Mouse (Mus musculus) midbrain, postnatal 0 days (tissue): Measurements from ENCODE around the gene Tns3. TPM values are rescaled to one million over a fixed set of nuclear protein-coding genes. Genes with fewer than 3 reads are reported as not detected.
A peak's percentile ranks its signal among the peaks of the same experiment; 100 is the strongest.

ENCODE experiments used
- ATAC-seq: fragments of 200-750 bp; cut with Nextera tagmentation; 2 replicates; pipeline ENCODE4 v1.8.0; 2017; ENCODE audit warnings: moderate number of reproducible peaks, mild to moderate bottlenecking, moderate TSS enrichment, moderate library complexity; ENCODE audit not compliant: low FRiP score
- DNase-seq: peaks from one replicate; pipeline ENCODE4 v3.0.0-alpha.2; 2015; ENCODE audit warnings: low spot score
- H3K27ac ChIP-seq: fragments of 300-500 bp; sonication (generic); 2 replicates; pipeline ENCODE4 v1.5.1; 2014; ENCODE audit warnings: low read depth, mild to moderate bottlenecking, low read length, mixed read lengths
- H3K27me3 ChIP-seq: fragments of 300-500 bp; sonication (generic); 2 replicates; pipeline ENCODE4 v1.6.1; 2014; ENCODE audit warnings: low read length, control low read depth, mixed read lengths; ENCODE audit not compliant: insufficient read depth
- H3K36me3 ChIP-seq: fragments of 300-500 bp; sonication (generic); 2 replicates; pipeline ENCODE4 v1.6.1; 2014; ENCODE audit warnings: low read length, control low read depth, mixed read lengths; ENCODE audit not compliant: insufficient read depth
- H3K4me1 ChIP-seq: fragments of 300-500 bp; sonication (generic); 2 replicates; pipeline ENCODE4 v1.6.1; 2014; ENCODE audit warnings: mild to moderate bottlenecking, control low read depth, antibody characterized with exemption, low read length, mixed read lengths; ENCODE audit not compliant: insufficient read depth
- H3K4me2 ChIP-seq: fragments of 300-500 bp; sonication (generic); 2 replicates; pipeline ENCODE4 v1.6.1; 2014; ENCODE audit warnings: low read depth, mild to moderate bottlenecking, low read length, mixed read lengths; ENCODE audit not compliant: poor library complexity, severe bottlenecking
- H3K4me3 ChIP-seq: fragments of 300-500 bp; sonication (generic); 2 replicates; pipeline ENCODE4 v1.5.1; 2014; ENCODE audit warnings: low read depth, mild to moderate bottlenecking, low read length, moderate library complexity
- H3K9ac ChIP-seq: fragments of 300-500 bp; sonication (generic); replicated peaks from 2 replicates; pipeline ENCODE4 v1.6.1; 2014; ENCODE audit warnings: mild to moderate bottlenecking, low read length, moderate library complexity, mixed read lengths; ENCODE audit not compliant: poor library complexity, severe bottlenecking
- H3K9me3 ChIP-seq: fragments of 300-500 bp; sonication (generic); 2 replicates; pipeline ENCODE4 v1.6.1; 2016; ENCODE audit warnings: low read length, control low read depth
- CTCF ChIP-seq: IDR thresholded peaks from 2 replicates; pipeline ENCODE4 v1.5.1; 2016; ENCODE audit warnings: antibody characterized with exemption, mild to moderate bottlenecking
- WGBS: fragments of 180-500 bp; shearing (Covaris S2); extraction: QIAGEN DNeasy Blood & Tissue Kit; methylation state at CpG from one replicate; pipeline ENCODE4 v1.1.7; 2014; 5-methylcytosine and 5-hydroxymethylcytosine counted together
- polyA plus RNA-seq: library from polyadenylated mRNA; unstranded; fragments of >200 nt; fragmentation: Nextera tagmentation; extraction: Ambion mirVana; gene quantifications from 2 replicates; pipeline ENCODE4 v1.2.1, GENCODE M21; 2015
- total RNA-seq: library from RNA; depleted of rRNA; stranded (reverse); fragments of >200 nt; gene quantifications from 2 replicates; pipeline ENCODE4 v1.2.3, GENCODE M21; 2014

Tns3 gene
- total and polyA plus RNA-seq, 2 experiments from 2014 or later, result 4.9 to 38.7 TPM

DNA sequence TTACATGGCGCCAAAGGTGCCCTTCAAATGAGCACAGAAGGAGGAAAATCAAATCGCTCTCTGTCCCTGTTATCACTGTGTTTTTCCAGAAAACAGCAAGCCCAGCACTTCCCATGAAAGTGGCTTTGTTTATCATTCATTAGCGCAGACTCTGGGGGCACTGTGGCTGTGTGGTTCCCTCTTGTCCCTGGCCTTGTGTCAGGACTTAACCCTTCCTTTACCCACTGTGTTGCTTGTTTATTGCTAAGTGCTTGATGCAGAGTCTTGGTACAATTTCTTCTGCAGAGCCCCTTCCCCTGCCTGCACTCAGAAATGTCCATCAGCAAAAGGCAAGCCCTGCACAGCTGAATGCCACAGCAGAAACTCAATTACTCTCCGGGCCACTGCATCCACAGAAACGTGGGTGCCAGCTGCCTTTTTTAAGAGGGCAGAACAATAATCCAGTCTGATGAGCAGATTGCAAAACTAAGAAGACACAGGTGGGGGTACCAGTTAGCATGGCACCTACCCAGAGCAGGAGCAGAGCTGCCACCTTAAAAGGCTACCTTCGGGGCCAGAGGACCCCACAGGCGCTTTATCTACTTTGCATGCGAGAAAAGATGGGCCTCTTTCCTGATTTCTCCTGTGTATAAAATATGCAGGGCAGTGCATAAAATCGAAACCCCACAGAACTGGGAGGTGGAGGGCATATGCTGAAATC, 207.6 kb downstream of the Tns3 start:
- Histone ChIP-seq H3K9me3 (no peaks in the 10 kb centered on the region), H3K4me3 (no peak overlapping the region), H3K4me2 (no peak overlapping the region), H3K27me3 (no peaks in the 10 kb centered on the region), H3K36me3 (no peaks in the 10 kb centered on the region), H3K4me1 (peaks cover 14% of the 10 kb centered on the region), H3K27ac (peak overlapping the region; percentile 63), H3K9ac (no peak overlapping the region)
- TF ChIP-seq CTCF, result peak; percentile 19
- DNase-seq (peak; percentile 69), ATAC-seq (peak; percentile 46; the same call in 1 of the 2 replicates)
- WGBS, result 44% methylated on average over 9 of the region's 9 CpGs

DNA sequence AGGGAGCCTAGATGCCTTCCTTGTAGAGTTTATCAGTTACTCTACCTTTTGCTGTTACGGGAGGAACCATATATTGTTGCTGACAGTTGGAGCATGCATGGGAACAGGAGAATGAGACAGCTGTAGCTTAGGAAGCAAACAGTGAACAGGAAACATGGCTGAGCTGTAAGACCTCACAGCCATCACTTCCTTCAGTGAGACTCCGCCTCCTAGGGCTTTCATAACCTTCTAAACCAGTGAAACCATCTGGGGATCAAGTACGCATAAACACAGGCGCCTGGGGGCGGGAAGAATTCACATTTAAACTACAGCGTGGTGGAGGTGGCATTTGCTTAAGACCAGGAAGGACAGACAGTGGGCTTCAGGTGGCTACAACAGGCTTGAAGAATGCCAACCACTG, 208.7 kb downstream of the Tns3 start:
- TF ChIP-seq CTCF, result no peak
- Histone ChIP-seq H3K27ac (no peak overlapping the region), H3K4me3 (no peak overlapping the region), H3K9ac (no peak overlapping the region), H3K36me3 (no peaks in the 10 kb centered on the region), H3K27me3 (no peaks in the 10 kb centered on the region), H3K9me3 (no peaks in the 10 kb centered on the region), H3K4me2 (no peak overlapping the region), H3K4me1 (peaks cover 14% of the 10 kb centered on the region)
- DNase-seq (no peak), ATAC-seq (no peak)
- WGBS, result 85% methylated on average over 6 of the region's 6 CpGs

DNA sequence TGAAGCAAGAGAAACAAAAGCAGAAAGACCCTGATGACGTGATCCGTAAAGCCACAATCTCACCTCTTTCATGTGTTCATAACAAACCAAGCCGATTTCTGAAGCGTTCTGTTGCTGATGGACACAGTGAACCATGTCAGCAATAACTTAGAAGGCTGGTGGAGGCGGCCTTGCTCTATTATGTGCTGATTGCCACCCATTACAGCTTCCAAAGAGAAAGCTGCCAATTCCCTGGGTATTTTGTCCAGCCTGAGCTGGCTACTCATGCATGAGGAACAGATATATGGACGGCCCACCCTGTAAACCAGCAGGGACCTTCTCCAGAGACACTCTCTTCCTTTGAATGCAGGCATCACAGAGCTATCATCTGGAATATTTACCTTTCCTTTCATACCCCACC, 211.1 kb downstream of the Tns3 start:
- Histone ChIP-seq H3K4me1 (peaks cover 14% of the 10 kb centered on the region), H3K27me3 (no peaks in the 10 kb centered on the region), H3K9ac (no peak overlapping the region), H3K27ac (no peak overlapping the region), H3K4me3 (no peak overlapping the region), H3K4me2 (no peak overlapping the region), H3K36me3 (no peaks in the 10 kb centered on the region), H3K9me3 (no peaks in the 10 kb centered on the region)
- TF ChIP-seq CTCF, result no peak
- DNase-seq (no peak), ATAC-seq (0 out of 2 replicates have a peak, but pooled peaks have one; percentile 15)
- WGBS, result 65% methylated on average over 6 of the region's 6 CpGs

DNA sequence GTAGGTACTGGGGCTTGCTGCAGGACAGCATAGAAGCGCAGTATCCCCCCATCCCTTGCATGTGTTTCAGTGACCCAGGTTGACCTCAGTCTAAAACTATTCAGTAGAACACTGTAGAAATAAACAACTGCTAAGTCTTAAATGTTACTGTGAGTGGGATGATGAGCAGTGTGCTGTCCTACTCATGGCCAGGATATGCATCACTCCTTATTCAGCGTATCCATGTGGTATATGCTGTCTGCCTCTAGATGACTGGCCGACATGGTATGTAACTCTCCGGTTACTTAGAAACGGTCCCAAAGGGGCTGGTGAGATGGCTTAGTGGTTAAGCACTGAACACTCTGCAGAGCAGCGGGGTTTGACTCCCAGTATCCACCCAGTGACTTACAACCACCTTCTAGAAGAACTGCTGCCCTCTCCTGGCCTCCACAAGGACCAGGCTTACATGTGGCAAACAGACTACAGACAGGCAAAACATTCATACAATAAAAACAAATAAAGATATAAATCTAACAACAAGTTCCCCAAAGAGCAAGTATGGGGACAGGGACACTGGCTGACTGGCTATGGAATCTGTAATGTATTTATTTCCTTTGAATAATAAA, 212.6 kb downstream of the Tns3 start:
- Histone ChIP-seq H3K4me3 (no peak overlapping the region), H3K9me3 (no peaks in the 10 kb centered on the region), H3K4me1 (peaks cover 8% of the 10 kb centered on the region; the same call in 1 of the 2 replicates), H3K27me3 (no peaks in the 10 kb centered on the region), H3K9ac (no peak overlapping the region), H3K4me2 (no peak overlapping the region), H3K36me3 (no peaks in the 10 kb centered on the region), H3K27ac (no peak overlapping the region)
- no peak for DNase-seq
- ATAC-seq, result no peak
- peak; percentile 18; the same call in 1 of the 2 replicates for TF ChIP-seq CTCF
- 91% methylated on average over 6 of the region's 6 CpGs for WGBS

DNA sequence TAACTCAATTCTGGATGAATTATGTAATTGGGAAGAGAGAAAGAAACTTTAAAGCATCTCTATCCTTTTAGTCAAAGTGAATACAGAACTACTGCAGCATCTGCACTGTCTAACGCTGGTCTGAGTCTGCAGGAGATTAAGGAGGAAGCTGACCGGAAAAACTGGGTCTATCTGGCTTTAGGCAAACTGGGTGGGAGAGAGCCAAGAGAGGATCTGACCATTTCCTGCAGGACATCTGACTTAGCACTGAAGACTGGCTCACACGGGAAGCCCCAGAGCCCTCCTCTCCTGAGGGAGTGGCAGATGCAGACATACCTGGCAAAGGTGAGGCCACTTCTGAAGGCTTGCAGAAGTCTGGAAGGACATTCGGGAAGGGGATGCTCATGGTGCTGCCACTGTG, 213.8 kb downstream of the Tns3 start:
- 72% methylated on average over 4 of the region's 4 CpGs for WGBS
- H3K4me2 ChIP-seq, result no peak overlapping the region
- TF ChIP-seq CTCF, result no peak
- no peak for ATAC-seq
- H3K36me3 ChIP-seq, result no peaks in the 10 kb centered on the region
- no peak for DNase-seq
- H3K9ac ChIP-seq, result no peak overlapping the region
- no peaks in the 10 kb centered on the region for H3K4me1 ChIP-seq
- no peaks in the 10 kb centered on the region for H3K27me3 ChIP-seq
- no peak overlapping the region for H3K27ac ChIP-seq
- H3K9me3 ChIP-seq, result no peaks in the 10 kb centered on the region
- H3K4me3 ChIP-seq, result no peak overlapping the region

DNA sequence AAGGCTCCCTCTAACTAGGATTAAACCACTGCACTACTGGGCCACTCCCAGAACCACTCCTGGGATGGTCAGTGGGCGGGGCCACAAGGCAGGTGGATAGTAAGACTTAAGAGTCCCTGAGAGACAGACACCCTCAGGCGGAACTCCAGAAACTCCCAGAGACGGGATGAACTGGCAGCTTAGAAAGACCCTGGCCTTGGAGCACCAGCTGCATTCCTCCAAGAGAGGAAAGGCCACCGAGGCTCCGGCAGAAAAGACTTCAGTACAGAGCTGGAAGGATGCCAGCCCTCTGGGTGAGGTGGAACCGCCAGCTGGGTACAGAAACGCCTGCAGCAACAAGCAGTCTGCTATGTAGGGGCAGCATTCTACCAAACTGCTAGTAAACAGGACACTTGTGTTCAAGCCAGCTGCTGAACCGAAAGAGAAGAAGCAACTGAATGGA, 218.4 kb downstream of the Tns3 start:
- H3K9ac ChIP-seq, result no peak overlapping the region
- H3K4me2 ChIP-seq, result no peak overlapping the region
- no peaks in the 10 kb centered on the region for H3K4me1 ChIP-seq
- H3K36me3 ChIP-seq, result peaks cover 5% of the 10 kb centered on the region; the same call in 1 of the 2 replicates
- 34% methylated on average over 8 of the region's 8 CpGs for WGBS
- H3K4me3 ChIP-seq, result no peak overlapping the region
- H3K27me3 ChIP-seq, result no peaks in the 10 kb centered on the region
- no peak for TF ChIP-seq CTCF
- no peak overlapping the region; the same call in 1 of the 2 replicates for H3K27ac ChIP-seq
- H3K9me3 ChIP-seq, result no peaks in the 10 kb centered on the region
- ATAC-seq, result peak; percentile 75
- DNase-seq, result peak; percentile 92
